Mouse (Mus musculus): ENCODE results near the gene Ott.
"Not testable (repeated sequence)": the region's sequence is repeated elsewhere in the genome, so short reads cannot be mapped to it uniquely, and the experiment has no call there.

Gene Ott

GRCm38 (mm10) chrX:149073982-149074381, at the start of gene Ott:
Gene Ott, plus strand, starts transcription at chrX:149074282.
- DNase-seq (ENCODE audit: low spot score in 2 of 2), result not testable (repeated sequence)

All from cerebellum, postnatal 4 days (tissue).